Mouse (Mus musculus) olfactory bulb, adult 2 months (tissue): ENCODE measurements around the gene Samd14. TPM values are rescaled to one million over a fixed set of nuclear protein-coding genes. Genes with fewer than 3 reads are reported as not detected.
A peak's percentile ranks its signal among the peaks of the same experiment; 100 is the strongest.

ENCODE experiments used
- H3K27ac ChIP-seq: fragments of 200-500 bp; 2 replicates; pipeline ENCODE4 v1.5.1; 2012; ENCODE audit warnings: low read depth, low read length; ENCODE audit not compliant: insufficient read depth
- H3K4me1 ChIP-seq: fragments of 200-500 bp; 2 replicates; pipeline ENCODE4 v1.6.1; 2012; ENCODE audit warnings: low read length; ENCODE audit not compliant: control insufficient read depth, insufficient read depth
- H3K4me3 ChIP-seq: fragments of 200-500 bp; 2 replicates; pipeline ENCODE4 v1.5.1; 2012; ENCODE audit warnings: mild to moderate bottlenecking, low read depth, low read length, moderate library complexity; ENCODE audit not compliant: insufficient read depth
- CTCF ChIP-seq: fragments of 200-500 bp; IDR thresholded peaks from 2 replicates; pipeline ENCODE4 v1.5.1; 2012; ENCODE audit warnings: low read depth, mild to moderate bottlenecking, low read length, moderate library complexity; ENCODE audit not compliant: insufficient read depth
- POLR2A ChIP-seq: fragments of 200-500 bp; IDR thresholded peaks from 2 replicates; pipeline ENCODE4 v1.6.1; 2012; ENCODE audit warnings: mild to moderate bottlenecking, low read depth, low read length, moderate library complexity; ENCODE audit not compliant: insufficient read depth
- WGBS: fragments of 180-500 bp; shearing (Covaris S2); methylation state at CpG from one replicate; pipeline ENCODE4 v1.1.7; 2018; 5-methylcytosine and 5-hydroxymethylcytosine counted together
- polyA plus RNA-seq: library from polyadenylated mRNA; stranded (reverse); fragments of >200 nt; gene quantifications from 2 replicates; pipeline ENCODE4 v1.2.4, GENCODE M21; 2012; ENCODE audit warnings: low replicate concordance; ENCODE audit not compliant: missing spikeins, insufficient read depth, insufficient read length

The Samd14 gene
- polyA plus RNA-seq, 1 experiment: not detected

GRCm38 (mm10) chr11:95072136-95072535 is 62.5 kb downstream of the Samd14 start:
- no peak for TF ChIP-seq CTCF
- no peak for TF ChIP-seq POLR2A
- peaks cover 24% of the 10 kb centered on the region for H3K4me1 ChIP-seq
- no peak overlapping the region for H3K4me3 ChIP-seq
- 83% methylated on average over 8 of the region's 8 CpGs for WGBS
- no peak overlapping the region for H3K27ac ChIP-seq

- WGBS: 63% methylated on average over 5 of the region's 5 CpGs
- Histone ChIP-seq H3K4me1 (peaks cover 24% of the 10 kb centered on the region), H3K4me3 (no peak overlapping the region), H3K27ac (no peak overlapping the region)
- TF ChIP-seq CTCF (no peak), POLR2A (no peak)
These were observed 63.1 kb downstream of the Samd14 start for GRCm38 (mm10) chr11:95072804-95073203.

- TF ChIP-seq POLR2A: no peak
- no peak for TF ChIP-seq CTCF
- Histone ChIP-seq H3K4me1 (peaks cover 24% of the 10 kb centered on the region), H3K27ac (no peak overlapping the region), H3K4me3 (no peak overlapping the region)
- WGBS: 88% methylated on average over 4 of the region's 4 CpGs
These were observed 64.2 kb downstream of the Samd14 start for GRCm38 (mm10) chr11:95073835-95074234.

- no peak overlapping the region for H3K27ac ChIP-seq
These were observed 65.0 kb downstream of the Samd14 start for GRCm38 (mm10) chr11:95074694-95075093.

GRCm38 (mm10) chr11:95075197-95076040 is 65.7 kb downstream of the Samd14 start:
- peaks cover 24% of the 10 kb centered on the region for H3K4me1 ChIP-seq
- TF ChIP-seq POLR2A (no peak), CTCF (no peak)
- H3K4me3 ChIP-seq: peak overlapping the region; percentile 55
- 20% methylated on average over 19 of the region's 19 CpGs for WGBS
- H3K27ac ChIP-seq: no peak overlapping the region

More at GRCm38 (mm10) chr11:95074694-95075093, 65.0 kb downstream of the Samd14 start:
- H3K4me3 ChIP-seq: no peak overlapping the region
- peaks cover 24% of the 10 kb centered on the region for H3K4me1 ChIP-seq
- TF ChIP-seq CTCF (no peak), POLR2A (no peak)
- 88% methylated on average over 4 of the region's 4 CpGs for WGBS

Other genes starting within 250 kb of the Samd14 start
- gene Tmem92, start 227.2 kb upstream of the Samd14 start, polyA plus RNA-seq: not detected in 2 replicates
- not detected in 2 replicates for gene Col1a1, start 73.7 kb upstream of the Samd14 start, polyA plus RNA-seq
- not detected in 2 replicates for gene Hils1, start 42.3 kb upstream of the Samd14 start, polyA plus RNA-seq
- gene Sgca, start 33.6 kb upstream of the Samd14 start, polyA plus RNA-seq: not detected in 2 replicates
- 129 TPM in 1 of 2 replicates, not detected in the other for gene Ppp1r9b, start 18.8 kb upstream of the Samd14 start, polyA plus RNA-seq
- gene Pdk2, start 31.5 kb downstream of the Samd14 start, polyA plus RNA-seq: not detected in 2 replicates
- gene Itga3, start 66.9 kb downstream of the Samd14 start, polyA plus RNA-seq: not detected in 2 replicates
- gene Dlx3, start 110.2 kb downstream of the Samd14 start, polyA plus RNA-seq: not detected in 2 replicates
- not detected in 2 replicates for gene Dlx4, start 136.4 kb downstream of the Samd14 start, polyA plus RNA-seq